Mouse (Mus musculus) testis, adult 2 months (tissue): Measurements from ENCODE around the gene Acsl5. TPM values are rescaled to one million over a fixed set of nuclear protein-coding genes. Genes with fewer than 3 reads are reported as not detected.

ENCODE experiments used
- H3K27ac ChIP-seq: fragments of 200-500 bp; 2 replicates; pipeline ENCODE4 v1.5.1; 2012; ENCODE audit warnings: low read depth, low read length; ENCODE audit not compliant: control insufficient read depth, insufficient read depth
- H3K27me3 ChIP-seq: fragments of 200-500 bp; 2 replicates; pipeline ENCODE4 v1.6.1; 2012; ENCODE audit warnings: mild to moderate bottlenecking, low read length, moderate library complexity; ENCODE audit not compliant: control insufficient read depth, insufficient read depth
- H3K36me3 ChIP-seq: fragments of 200-500 bp; 2 replicates; pipeline ENCODE4 v1.6.1; 2012; ENCODE audit warnings: mild to moderate bottlenecking, low read length; ENCODE audit not compliant: control insufficient read depth, insufficient read depth
- H3K4me1 ChIP-seq: fragments of 200-500 bp; 2 replicates; pipeline ENCODE4 v1.6.1; 2012; ENCODE audit warnings: low read length; ENCODE audit not compliant: control insufficient read depth, insufficient read depth
- H3K4me3 ChIP-seq: fragments of 200-500 bp; 2 replicates; pipeline ENCODE4 v1.5.1; 2012; ENCODE audit warnings: low read depth, mild to moderate bottlenecking, low read length, moderate library complexity, mixed read lengths; ENCODE audit not compliant: control insufficient read depth
- CTCF ChIP-seq: fragments of 200-500 bp; IDR thresholded peaks from 2 replicates; pipeline ENCODE4 v1.5.1; 2012; ENCODE audit warnings: low read depth, mild to moderate bottlenecking, inconsistent platforms, low read length, moderate library complexity; ENCODE audit not compliant: control insufficient read depth, insufficient read depth, insufficient replicate concordance
- POLR2A ChIP-seq: fragments of 200-500 bp; IDR thresholded peaks from 2 replicates; pipeline ENCODE4 v1.6.1; 2012; ENCODE audit warnings: low read depth, mild to moderate bottlenecking, inconsistent platforms, low read length, moderate library complexity; ENCODE audit not compliant: control insufficient read depth
- polyA plus RNA-seq: library from polyadenylated mRNA; depleted of rRNA; stranded (reverse); fragments of >200 nt; gene quantifications from 2 replicates; pipeline ENCODE4 v1.2.3, GENCODE M21; 2012

The Acsl5 gene
- polyA plus RNA-seq, 1 experiment, result 6.9 TPM

- Histone ChIP-seq H3K27me3 (no peaks in the 10 kb centered on the region), H3K4me1 (no peaks in the 10 kb centered on the region), H3K4me3 (peak overlapping the region; percentile 67; the same call in 1 of the 2 replicates), H3K27ac (no peak overlapping the region), H3K36me3 (no peaks in the 10 kb centered on the region)
- TF ChIP-seq CTCF, result no peak
- no peak for TF ChIP-seq POLR2A
These were observed 15.0 kb downstream of the Acsl5 start for GRCm38 (mm10) chr19:55266786-55267185.

GRCm38 (mm10) chr19:55268150-55268549, 16.4 kb downstream of the Acsl5 start:
- TF ChIP-seq POLR2A, result no peak
- TF ChIP-seq CTCF, result no peak
- Histone ChIP-seq H3K36me3 (no peaks in the 10 kb centered on the region), H3K27ac (no peak overlapping the region), H3K4me1 (no peaks in the 10 kb centered on the region), H3K27me3 (no peaks in the 10 kb centered on the region), H3K4me3 (no peak overlapping the region)

GRCm38 (mm10) chr19:55269051-55269450, 17.3 kb downstream of the Acsl5 start:
- Histone ChIP-seq H3K36me3 (no peaks in the 10 kb centered on the region), H3K27me3 (no peaks in the 10 kb centered on the region), H3K4me1 (no peaks in the 10 kb centered on the region), H3K4me3 (no peak overlapping the region), H3K27ac (no peak overlapping the region)
- no peak for TF ChIP-seq POLR2A

DNA sequence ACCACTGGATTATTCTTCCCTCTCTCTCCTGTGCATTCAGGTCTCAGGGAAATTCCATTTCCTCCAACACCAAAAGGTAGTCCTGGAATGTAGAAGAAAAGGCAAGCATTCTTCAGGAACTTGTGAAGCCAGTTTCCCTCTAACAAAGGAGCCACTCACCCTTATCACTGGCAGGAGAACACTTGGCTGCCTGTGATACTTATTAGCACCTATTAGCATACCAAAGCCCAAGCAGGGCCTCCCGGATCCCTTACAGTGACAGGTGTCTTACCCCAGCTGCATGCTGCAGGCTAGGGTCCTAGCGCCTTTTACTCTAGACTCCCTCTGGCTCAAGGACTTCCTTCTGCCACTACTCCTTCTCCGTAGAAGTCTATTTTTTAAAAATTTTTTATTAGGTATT, 19.7 kb downstream of the Acsl5 start:
- Histone ChIP-seq H3K4me3 (no peak overlapping the region), H3K36me3 (no peaks in the 10 kb centered on the region), H3K27ac (no peak overlapping the region), H3K4me1 (no peaks in the 10 kb centered on the region), H3K27me3 (no peaks in the 10 kb centered on the region)
- no peak for TF ChIP-seq CTCF

DNA sequence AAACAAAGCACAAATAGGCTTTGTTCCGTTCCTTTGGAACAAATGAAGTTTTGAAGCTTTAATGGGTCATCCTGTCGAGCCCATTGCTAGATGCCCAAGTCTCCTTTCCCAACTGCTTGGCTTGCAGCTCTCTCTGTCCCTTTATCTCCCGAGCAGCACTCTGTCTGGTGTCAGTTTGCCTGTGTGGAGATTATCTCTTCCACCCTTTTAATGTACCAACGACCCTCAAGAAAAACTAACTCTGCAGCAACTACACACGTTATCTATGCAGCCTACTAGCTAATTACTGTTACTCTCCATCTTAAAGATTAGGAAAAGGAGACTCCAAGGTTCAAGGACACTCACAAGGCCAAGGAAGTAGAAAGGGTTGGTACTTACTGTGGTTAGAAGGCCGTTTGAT, 21.6 kb downstream of the Acsl5 start:
- H3K4me1 ChIP-seq, result no peaks in the 10 kb centered on the region
- H3K36me3 ChIP-seq, result no peaks in the 10 kb centered on the region
- H3K27me3 ChIP-seq, result no peaks in the 10 kb centered on the region
- H3K4me3 ChIP-seq, result no peak overlapping the region
- no peak for TF ChIP-seq POLR2A
- TF ChIP-seq CTCF, result no peak
- H3K27ac ChIP-seq, result no peak overlapping the region

DNA sequence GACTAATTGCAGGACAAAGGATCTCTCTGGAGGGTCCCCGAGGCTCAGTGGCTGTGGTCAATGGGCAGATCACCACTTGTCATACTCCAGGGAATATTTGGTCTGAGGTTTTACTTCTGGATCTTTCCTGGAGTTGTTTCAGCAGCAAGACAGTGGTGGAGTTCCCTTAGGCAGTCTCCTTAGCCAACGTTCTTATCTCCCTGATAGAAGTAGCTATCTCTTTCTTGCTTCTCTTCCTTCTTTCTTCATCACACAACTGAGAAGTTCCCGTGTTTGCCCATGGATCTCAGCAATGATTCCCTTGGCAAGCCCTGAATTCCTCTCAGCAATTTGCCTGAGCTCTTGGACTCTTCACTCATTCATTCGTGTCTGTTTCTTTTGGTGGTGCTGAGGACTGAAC, 24.4 kb downstream of the Acsl5 start:
- Histone ChIP-seq H3K4me3 (no peak overlapping the region), H3K27me3 (no peaks in the 10 kb centered on the region), H3K27ac (no peak overlapping the region), H3K4me1 (no peaks in the 10 kb centered on the region), H3K36me3 (no peaks in the 10 kb centered on the region)
- no peak for TF ChIP-seq POLR2A
- no peak for TF ChIP-seq CTCF

GRCm38 (mm10) chr19:55276770-55277169, 25.0 kb downstream of the Acsl5 start:
- Histone ChIP-seq H3K36me3 (no peaks in the 10 kb centered on the region), H3K27ac (no peak overlapping the region), H3K27me3 (no peaks in the 10 kb centered on the region), H3K4me3 (no peak overlapping the region), H3K4me1 (no peaks in the 10 kb centered on the region)
- no peak for TF ChIP-seq CTCF
- TF ChIP-seq POLR2A, result no peak

DNA sequence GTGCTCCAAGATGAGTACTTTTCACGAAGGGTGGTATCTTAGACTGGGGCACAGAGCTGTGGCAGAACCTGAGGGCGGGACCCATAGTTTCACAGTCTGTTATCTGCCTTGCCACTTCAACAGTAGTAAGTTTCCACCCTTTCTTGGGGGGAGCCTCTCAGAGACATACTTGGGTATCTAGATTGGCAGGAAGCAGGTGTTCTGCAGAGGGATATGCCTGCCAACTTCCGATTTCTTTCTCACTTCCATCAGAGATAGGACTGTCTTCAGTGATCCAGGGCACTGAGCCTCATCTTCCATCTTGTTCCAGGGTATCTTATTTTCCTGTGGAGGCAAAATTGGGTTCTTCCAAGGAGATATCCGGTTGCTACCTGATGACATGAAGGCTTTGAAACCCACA, 32.4 kb downstream of the Acsl5 start:
- Histone ChIP-seq H3K36me3 (no peaks in the 10 kb centered on the region), H3K4me3 (no peak overlapping the region), H3K27ac (no peak overlapping the region), H3K4me1 (no peaks in the 10 kb centered on the region), H3K27me3 (no peaks in the 10 kb centered on the region)
- TF ChIP-seq POLR2A (no peak), CTCF (no peak)
